Mouse (Mus musculus): ENCODE results near the gene Snrnp25. TPM values are rescaled to one million over a fixed set of nuclear protein-coding genes. Genes with fewer than 3 reads are reported as not detected.

The Snrnp25 gene
- polyA plus RNA-seq, 1 experiment from 2014 or later = 47.1 TPM

GRCm38 (mm10) chr11:32226124-32226871 lies 21.1 kb downstream of the Snrnp25 start, which contains the start of gene Mpg:
Gene Mpg, plus strand, starts transcription at chr11:32226505.
- H3K9me3 ChIP-seq (ENCODE audit: control insufficient read depth, low read length) = no peaks in the 10 kb centered on the region
- ATAC-seq (ENCODE audit: low read depth) = peak; percentile 85
- H3K9ac ChIP-seq (replicated peaks; ENCODE audit: low read depth, low read length) = peak within 1 kb of the TSS; percentile 75
- H3K4me3 ChIP-seq (ENCODE audit: low read depth, low read length) = peak within 1 kb of the TSS; percentile 69
- peaks cover 9% of the 10 kb centered on the region for H3K27me3 ChIP-seq (ENCODE audit: control insufficient read depth, insufficient read depth, low read length)
- WGBS = 3% methylated on average over 47 of the region's 47 CpGs
- peak within 1 kb of the TSS; percentile 82 for H3K4me2 ChIP-seq (ENCODE audit: low read depth, low read length)
- peak within 1 kb of the TSS; percentile 77 for H3K27ac ChIP-seq (ENCODE audit: low read depth, low read length)
- peaks cover 18% of the 10 kb centered on the region for H3K4me1 ChIP-seq (ENCODE audit: control insufficient read depth, insufficient read depth, low read length)
- H3K36me3 ChIP-seq (ENCODE audit: control insufficient read depth, insufficient read depth, low read length) = peaks cover 2% of the 10 kb centered on the region; the same call in 1 of the 2 replicates

GRCm38 (mm10) chr11:32227041-32227440 lies 21.8 kb downstream of the Snrnp25 start:
- H3K27ac ChIP-seq (ENCODE audit: low read depth, low read length) = peak overlapping the region; percentile 77
- H3K27me3 ChIP-seq (ENCODE audit: control insufficient read depth, insufficient read depth, low read length) = peaks cover 5% of the 10 kb centered on the region; the same call in 1 of the 2 replicates
- 50% methylated on average over 1 of the region's 1 CpGs for WGBS
- H3K36me3 ChIP-seq (ENCODE audit: control insufficient read depth, insufficient read depth, low read length) = peaks cover 5% of the 10 kb centered on the region; the same call in 1 of the 2 replicates
- peaks cover 18% of the 10 kb centered on the region for H3K4me1 ChIP-seq (ENCODE audit: control insufficient read depth, insufficient read depth, low read length)
- peak overlapping the region; percentile 82 for H3K4me2 ChIP-seq (ENCODE audit: low read depth, low read length)
- ATAC-seq (ENCODE audit: low read depth) = 0 out of 2 replicates have a peak, but pooled peaks have one; percentile 0
- H3K9ac ChIP-seq (replicated peaks; ENCODE audit: low read depth, low read length) = peak overlapping the region; percentile 75
- peak overlapping the region; percentile 69 for H3K4me3 ChIP-seq (ENCODE audit: low read depth, low read length)
- no peaks in the 10 kb centered on the region for H3K9me3 ChIP-seq (ENCODE audit: control insufficient read depth, low read length)

- peaks cover 14% of the 10 kb centered on the region for H3K4me1 ChIP-seq (ENCODE audit: control insufficient read depth, insufficient read depth, low read length)
- H3K4me2 ChIP-seq (ENCODE audit: low read depth, low read length) = no peak overlapping the region; the same call in 1 of the 2 replicates
- H3K9me3 ChIP-seq (ENCODE audit: control insufficient read depth, low read length) = no peaks in the 10 kb centered on the region
- H3K9ac ChIP-seq (replicated peaks; ENCODE audit: low read depth, low read length) = no peak overlapping the region
- no peak for ATAC-seq (ENCODE audit: low read depth)
- H3K27ac ChIP-seq (ENCODE audit: low read depth, low read length) = no peak overlapping the region
- H3K27me3 ChIP-seq (ENCODE audit: control insufficient read depth, insufficient read depth, low read length) = peaks cover under 1% of the 10 kb centered on the region; the same call in 1 of the 2 replicates
- H3K4me3 ChIP-seq (ENCODE audit: low read depth, low read length) = no peak overlapping the region
- peaks cover 6% of the 10 kb centered on the region; the same call in 1 of the 2 replicates for H3K36me3 ChIP-seq (ENCODE audit: control insufficient read depth, insufficient read depth, low read length)
- 90% methylated on average over 9 of the region's 9 CpGs for WGBS
These were observed 22.3 kb downstream of the Snrnp25 start for GRCm38 (mm10) chr11:32227555-32227954.

- H3K9me3 ChIP-seq (ENCODE audit: control insufficient read depth, low read length) = no peaks in the 10 kb centered on the region
- no peak for ATAC-seq (ENCODE audit: low read depth)
- no peak overlapping the region for H3K27ac ChIP-seq (ENCODE audit: low read depth, low read length)
- no peaks in the 10 kb centered on the region for H3K27me3 ChIP-seq (ENCODE audit: control insufficient read depth, insufficient read depth, low read length)
- no peak overlapping the region for H3K4me2 ChIP-seq (ENCODE audit: low read depth, low read length)
- H3K36me3 ChIP-seq (ENCODE audit: control insufficient read depth, insufficient read depth, low read length) = peaks cover 9% of the 10 kb centered on the region; the same call in 1 of the 2 replicates
- peaks cover 11% of the 10 kb centered on the region for H3K4me1 ChIP-seq (ENCODE audit: control insufficient read depth, insufficient read depth, low read length)
- no peak overlapping the region for H3K9ac ChIP-seq (replicated peaks; ENCODE audit: low read depth, low read length)
- WGBS = 94% methylated on average over 3 of the region's 3 CpGs
- H3K4me3 ChIP-seq (ENCODE audit: low read depth, low read length) = no peak overlapping the region
These were observed 23.2 kb downstream of the Snrnp25 start for GRCm38 (mm10) chr11:32228292-32228845.

- no peaks in the 10 kb centered on the region for H3K27me3 ChIP-seq (ENCODE audit: control insufficient read depth, insufficient read depth, low read length)
- H3K36me3 ChIP-seq (ENCODE audit: control insufficient read depth, insufficient read depth, low read length) = peaks cover 9% of the 10 kb centered on the region; the same call in 1 of the 2 replicates
- H3K9ac ChIP-seq (replicated peaks; ENCODE audit: low read depth, low read length) = no peak overlapping the region
- H3K4me3 ChIP-seq (ENCODE audit: low read depth, low read length) = no peak overlapping the region
- no peak for ATAC-seq (ENCODE audit: low read depth)
- peaks cover 15% of the 10 kb centered on the region for H3K4me1 ChIP-seq (ENCODE audit: control insufficient read depth, insufficient read depth, low read length)
- H3K4me2 ChIP-seq (ENCODE audit: low read depth, low read length) = no peak overlapping the region
- H3K27ac ChIP-seq (ENCODE audit: low read depth, low read length) = no peak overlapping the region
- 85% methylated on average over 4 of the region's 4 CpGs for WGBS
- H3K9me3 ChIP-seq (ENCODE audit: control insufficient read depth, low read length) = no peaks in the 10 kb centered on the region
These were observed 25.0 kb downstream of the Snrnp25 start for GRCm38 (mm10) chr11:32230220-32230619.

GRCm38 (mm10) chr11:32231125-32231524 lies 25.9 kb downstream of the Snrnp25 start:
- no peak overlapping the region for H3K27ac ChIP-seq (ENCODE audit: low read depth, low read length)
- no peak overlapping the region for H3K4me2 ChIP-seq (ENCODE audit: low read depth, low read length)
- no peak overlapping the region for H3K9ac ChIP-seq (replicated peaks; ENCODE audit: low read depth, low read length)
- H3K4me3 ChIP-seq (ENCODE audit: low read depth, low read length) = no peak overlapping the region
- 89% methylated on average over 2 of the region's 2 CpGs for WGBS
- H3K27me3 ChIP-seq (ENCODE audit: control insufficient read depth, insufficient read depth, low read length) = no peaks in the 10 kb centered on the region
- peaks cover 21% of the 10 kb centered on the region for H3K4me1 ChIP-seq (ENCODE audit: control insufficient read depth, insufficient read depth, low read length)
- peaks cover 9% of the 10 kb centered on the region; the same call in 1 of the 2 replicates for H3K36me3 ChIP-seq (ENCODE audit: control insufficient read depth, insufficient read depth, low read length)
- no peak for ATAC-seq (ENCODE audit: low read depth)
- H3K9me3 ChIP-seq (ENCODE audit: control insufficient read depth, low read length) = no peaks in the 10 kb centered on the region

- ATAC-seq (ENCODE audit: low read depth) = no peak
- no peaks in the 10 kb centered on the region for H3K27me3 ChIP-seq (ENCODE audit: control insufficient read depth, insufficient read depth, low read length)
- no peaks in the 10 kb centered on the region for H3K9me3 ChIP-seq (ENCODE audit: control insufficient read depth, low read length)
- H3K9ac ChIP-seq (replicated peaks; ENCODE audit: low read depth, low read length) = no peak overlapping the region
- no peak overlapping the region for H3K27ac ChIP-seq (ENCODE audit: low read depth, low read length)
- H3K4me1 ChIP-seq (ENCODE audit: control insufficient read depth, insufficient read depth, low read length) = peaks cover 10% of the 10 kb centered on the region; the same call in 1 of the 2 replicates
- no peak overlapping the region for H3K4me2 ChIP-seq (ENCODE audit: low read depth, low read length)
- no peak overlapping the region for H3K4me3 ChIP-seq (ENCODE audit: low read depth, low read length)
- peaks cover 9% of the 10 kb centered on the region; the same call in 1 of the 2 replicates for H3K36me3 ChIP-seq (ENCODE audit: control insufficient read depth, insufficient read depth, low read length)
- 79% methylated on average over 10 of the region's 10 CpGs for WGBS
These were observed 27.6 kb downstream of the Snrnp25 start for GRCm38 (mm10) chr11:32232848-32233247.

GRCm38 (mm10) chr11:32233895-32234294 lies 28.7 kb downstream of the Snrnp25 start:
- no peak for ATAC-seq (ENCODE audit: low read depth)
- Histone ChIP-seq H3K27ac (ENCODE audit: low read depth, low read length) (no peak overlapping the region), H3K9ac (replicated peaks; ENCODE audit: low read depth, low read length) (no peak overlapping the region), H3K4me1 (ENCODE audit: control insufficient read depth, insufficient read depth, low read length) (peaks cover 10% of the 10 kb centered on the region; the same call in 1 of the 2 replicates), H3K36me3 (ENCODE audit: control insufficient read depth, insufficient read depth, low read length) (peaks cover 9% of the 10 kb centered on the region; the same call in 1 of the 2 replicates), H3K9me3 (ENCODE audit: control insufficient read depth, low read length) (no peaks in the 10 kb centered on the region), H3K4me3 (ENCODE audit: low read depth, low read length) (no peak overlapping the region), H3K27me3 (ENCODE audit: control insufficient read depth, insufficient read depth, low read length) (no peaks in the 10 kb centered on the region), H3K4me2 (ENCODE audit: low read depth, low read length) (no peak overlapping the region)
- 93% methylated on average over 3 of the region's 3 CpGs for WGBS
